Mouse (Mus musculus) right cerebral cortex, adult 2 months (tissue): ENCODE measurements at regions not wholly inside any gene's neighbourhood (a gene's known extent, or its start where the extent isn't known, plus 50 kb on each side); places are given as distances from the start of the nearest gene placed in this dataset.

ENCODE experiments used
- DNase-seq, 2 experiments: peaks; one replicate each; pipeline ENCODE4 v3.0.0; 2021 to 2022; ENCODE audit warnings: low spot score in 2 of 2

DNA sequence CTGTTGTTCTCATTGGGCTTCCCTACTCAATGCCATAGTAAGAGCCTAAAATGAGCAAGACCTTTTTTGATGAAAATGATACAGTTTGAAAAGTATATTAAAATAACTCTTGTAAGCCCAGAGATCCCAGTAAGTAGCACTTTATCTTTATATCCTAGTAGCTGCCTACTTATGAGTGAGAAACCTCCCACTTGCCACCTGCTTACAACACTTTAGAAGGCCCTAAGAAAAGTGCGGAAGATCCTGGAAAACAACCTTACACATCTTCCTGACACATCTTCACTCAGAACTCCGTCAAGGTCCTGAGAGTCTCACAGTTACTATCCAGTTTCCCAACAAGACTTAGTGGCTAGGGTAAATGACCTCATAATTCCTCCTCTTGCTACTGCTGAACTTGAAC lies 759.0 kb upstream of the Ptprd start:
- DNase-seq, result peak; percentile 4 to 6

GRCm38 (mm10) chr4:78943561-78943960 lies 731.8 kb upstream of the Ptprd start:
- DNase-seq, result no peak

GRCm38 (mm10) chr4:78927144-78927543 lies 715.4 kb upstream of the Ptprd start:
- no peak for DNase-seq

GRCm38 (mm10) chr4:78924086-78924485 lies 712.3 kb upstream of the Ptprd start:
- DNase-seq, result no peak
